Mouse (Mus musculus) liver, postnatal 0 days (tissue): Measurements from ENCODE around the gene Mlana. TPM values are rescaled to one million over a fixed set of nuclear protein-coding genes. Genes with fewer than 3 reads are reported as not detected.

Experiments used
- ATAC-seq: fragments of 200-750 bp; cut with Nextera tagmentation; 2 replicates; pipeline ENCODE4 v1.8.0; 2017; ENCODE audit warnings: mild to moderate bottlenecking, moderate library complexity
- DNase-seq: peaks from one replicate; pipeline ENCODE4 v3.0.0-alpha.2; 2016
- H3K27ac ChIP-seq: fragments of 300-500 bp; sonication (generic); 2 replicates; pipeline ENCODE4 v1.5.1; 2014; ENCODE audit warnings: antibody characterized with exemption, moderate library complexity, mild to moderate bottlenecking, low read depth
- H3K27me3 ChIP-seq: fragments of 300-500 bp; sonication (generic); 2 replicates; pipeline ENCODE4 v1.6.1; 2014; ENCODE audit warnings: low read length, control low read depth, mixed read lengths; ENCODE audit not compliant: insufficient read depth
- H3K36me3 ChIP-seq: fragments of 300-500 bp; sonication (generic); replicated peaks from 2 replicates; pipeline ENCODE4 v1.6.1; 2014; ENCODE audit warnings: mild to moderate bottlenecking, control low read depth, low read length, moderate library complexity, mixed read lengths; ENCODE audit not compliant: insufficient read depth
- H3K4me1 ChIP-seq: fragments of 300-500 bp; sonication (generic); 2 replicates; pipeline ENCODE4 v1.6.1; 2014; ENCODE audit warnings: antibody characterized with exemption, mild to moderate bottlenecking, control low read depth; ENCODE audit not compliant: insufficient read depth
- H3K4me2 ChIP-seq: fragments of 300-500 bp; sonication (generic); 2 replicates; pipeline ENCODE4 v1.6.1; 2014; ENCODE audit warnings: low read depth, mild to moderate bottlenecking, low read length, moderate library complexity, mixed read lengths
- H3K4me3 ChIP-seq: fragments of 300-500 bp; sonication (generic); 2 replicates; pipeline ENCODE4 v1.5.1; 2014; ENCODE audit warnings: low read depth, low read length
- H3K9ac ChIP-seq: fragments of 300-500 bp; sonication (generic); replicated peaks from 2 replicates; pipeline ENCODE4 v1.6.1; 2014; ENCODE audit warnings: mild to moderate bottlenecking, moderate library complexity
- H3K9me3 ChIP-seq: fragments of 300-500 bp; sonication (generic); 2 replicates; pipeline ENCODE4 v1.6.1; 2016; ENCODE audit warnings: mild to moderate bottlenecking, control low read depth, low read length, mixed read lengths
- CTCF ChIP-seq: sonication (generic); IDR thresholded peaks from 2 replicates; pipeline ENCODE4 v1.5.1; 2016; ENCODE audit warnings: antibody characterized with exemption, low read depth
- EP300 ChIP-seq: IDR thresholded peaks from 2 replicates; pipeline ENCODE4 v1.6.1; 2016; ENCODE audit warnings: antibody characterized with exemption, low read depth, mild to moderate bottlenecking
- WGBS: fragments of 180-500 bp; shearing (Covaris S2); extraction: QIAGEN DNeasy Blood & Tissue Kit; methylation state at CpG from one replicate; pipeline ENCODE4 v1.1.7; 2014; ENCODE audit not compliant: insufficient replicate concordance; 5-methylcytosine and 5-hydroxymethylcytosine counted together
- polyA plus RNA-seq: library from polyadenylated mRNA; unstranded; fragments of >200 nt; fragmentation: Nextera tagmentation; extraction: Ambion mirVana; gene quantifications from 2 replicates; pipeline ENCODE4 v1.2.1, GENCODE M21; 2015

Mlana gene
- polyA plus RNA-seq, 1 experiment from 2014 or later = not detected

DNA sequence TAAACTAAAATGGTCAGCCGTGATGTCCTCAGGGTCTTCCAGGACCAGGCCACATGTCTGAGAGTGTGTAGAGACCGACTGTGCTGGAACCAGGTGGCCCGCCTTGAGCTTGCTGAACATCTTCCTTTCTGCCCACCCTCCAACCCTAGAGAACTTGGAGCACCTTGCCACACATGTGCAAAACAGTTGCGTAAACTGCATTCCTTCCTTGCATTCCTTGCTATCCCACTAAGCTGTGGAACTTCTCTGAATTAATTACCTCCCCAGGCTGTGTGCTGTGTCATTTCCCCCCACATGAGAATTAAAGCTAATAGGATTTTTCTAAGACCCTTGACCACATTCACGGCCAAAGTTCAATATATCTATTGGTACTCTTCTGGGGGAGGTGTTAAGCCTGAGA lies 41.0 kb upstream of the Mlana start:
- no peak overlapping the region for H3K4me2 ChIP-seq
- 80% methylated on average over 5 of the region's 5 CpGs for WGBS
- TF ChIP-seq EP300 = no peak
- no peak for TF ChIP-seq CTCF
- H3K4me3 ChIP-seq = no peak overlapping the region
- H3K9ac ChIP-seq = no peak overlapping the region
- no peaks in the 10 kb centered on the region for H3K4me1 ChIP-seq
- H3K9me3 ChIP-seq = no peaks in the 10 kb centered on the region
- ATAC-seq (no peak), DNase-seq (no peak)
- H3K36me3 ChIP-seq = no peaks in the 10 kb centered on the region
- no peak overlapping the region for H3K27ac ChIP-seq
- H3K27me3 ChIP-seq = no peaks in the 10 kb centered on the region

DNA sequence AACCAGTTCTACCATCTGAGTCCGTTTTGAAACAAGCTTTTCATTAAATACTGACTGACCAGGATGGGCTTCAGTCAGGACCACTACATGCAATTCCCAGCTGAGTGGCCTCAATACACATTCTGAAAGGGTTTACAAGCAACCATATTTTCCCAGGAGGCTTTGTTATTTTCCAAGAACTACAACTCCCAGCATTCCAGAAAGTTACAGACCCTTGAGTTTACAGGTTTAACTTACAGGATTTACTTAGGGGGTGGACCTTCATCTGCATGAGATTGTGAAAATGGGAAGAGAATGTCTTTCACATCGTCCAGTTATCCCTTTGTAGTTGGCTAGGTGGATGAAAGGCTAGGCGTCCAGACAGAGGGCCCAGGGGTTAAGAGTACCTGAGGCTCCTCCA lies 40.6 kb upstream of the Mlana start:
- 60% methylated on average over 3 of the region's 3 CpGs for WGBS
- no peak overlapping the region for H3K4me2 ChIP-seq
- no peak for TF ChIP-seq CTCF
- no peak for TF ChIP-seq EP300
- H3K36me3 ChIP-seq = no peaks in the 10 kb centered on the region
- H3K4me1 ChIP-seq = no peaks in the 10 kb centered on the region
- H3K4me3 ChIP-seq = no peak overlapping the region
- H3K27me3 ChIP-seq = no peaks in the 10 kb centered on the region
- H3K9me3 ChIP-seq = no peaks in the 10 kb centered on the region
- H3K27ac ChIP-seq = no peak overlapping the region
- H3K9ac ChIP-seq = no peak overlapping the region
- DNase-seq (no peak), ATAC-seq (no peak)

DNA sequence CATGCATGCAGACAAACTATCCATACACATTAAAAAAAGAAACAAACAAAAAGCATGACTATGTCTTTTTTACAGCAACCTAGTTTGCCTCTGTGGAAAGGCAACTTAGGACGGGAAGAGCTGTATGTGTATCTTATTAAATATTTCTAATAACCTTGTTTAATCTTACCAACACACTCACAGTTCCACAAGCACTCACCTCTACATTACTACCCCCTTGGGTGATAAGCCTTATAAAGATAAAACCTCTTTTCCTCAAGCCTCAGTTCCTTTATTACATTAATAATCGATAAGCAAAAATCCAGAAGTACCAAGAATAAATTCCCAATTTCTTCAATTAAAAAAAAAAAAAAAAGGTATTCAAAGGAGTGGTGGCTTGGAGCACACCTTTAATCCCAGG lies 40.1 kb upstream of the Mlana start:
- Histone ChIP-seq H3K9ac (no peak overlapping the region), H3K27me3 (no peaks in the 10 kb centered on the region), H3K4me2 (no peak overlapping the region), H3K36me3 (no peaks in the 10 kb centered on the region), H3K4me3 (no peak overlapping the region), H3K27ac (no peak overlapping the region), H3K9me3 (no peaks in the 10 kb centered on the region), H3K4me1 (no peaks in the 10 kb centered on the region)
- DNase-seq (no peak), ATAC-seq (no peak)
- 66% methylated on average over 2 of the region's 2 CpGs for WGBS
- TF ChIP-seq EP300 (no peak), CTCF (no peak)

DNA sequence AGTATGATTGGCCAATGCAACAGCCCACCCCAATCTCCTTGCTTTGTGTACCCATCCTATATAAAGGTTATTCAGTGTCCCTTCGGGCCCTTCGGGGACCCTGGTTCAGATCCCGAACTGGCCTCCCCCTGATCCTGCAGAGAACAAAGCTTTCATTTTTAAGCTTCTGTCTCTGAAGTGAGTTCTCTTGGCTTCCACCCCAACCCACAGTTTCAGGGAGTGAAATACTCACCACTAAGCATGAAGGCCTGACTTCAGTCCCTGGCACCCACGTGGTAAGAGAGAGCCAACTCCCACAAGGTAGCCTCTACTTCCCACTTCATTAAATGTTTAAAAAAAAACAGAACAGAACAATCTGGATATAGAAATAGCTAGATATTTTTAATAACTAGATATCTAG lies 38.8 kb upstream of the Mlana start:
- TF ChIP-seq EP300 (no peak), CTCF (no peak)
- no peak overlapping the region for H3K27ac ChIP-seq
- H3K9me3 ChIP-seq = no peaks in the 10 kb centered on the region
- 85% methylated on average over 4 of the region's 4 CpGs for WGBS
- no peak overlapping the region for H3K9ac ChIP-seq
- H3K4me3 ChIP-seq = no peak overlapping the region
- no peak overlapping the region for H3K4me2 ChIP-seq
- H3K27me3 ChIP-seq = no peaks in the 10 kb centered on the region
- H3K4me1 ChIP-seq = no peaks in the 10 kb centered on the region
- ATAC-seq = no peak
- no peaks in the 10 kb centered on the region for H3K36me3 ChIP-seq
- DNase-seq = no peak

GRCm38 (mm10) chr19:29659705-29660104 lies 37.9 kb upstream of the Mlana start:
- ATAC-seq (no peak), DNase-seq (no peak)
- H3K27ac ChIP-seq = no peak overlapping the region
- H3K36me3 ChIP-seq = no peaks in the 10 kb centered on the region
- H3K4me3 ChIP-seq = no peak overlapping the region
- H3K9ac ChIP-seq = no peak overlapping the region
- 54% methylated on average over 6 of the region's 6 CpGs for WGBS
- TF ChIP-seq CTCF (no peak), EP300 (no peak)
- H3K27me3 ChIP-seq = no peaks in the 10 kb centered on the region
- H3K4me2 ChIP-seq = no peak overlapping the region
- H3K4me1 ChIP-seq = no peaks in the 10 kb centered on the region
- H3K9me3 ChIP-seq = no peaks in the 10 kb centered on the region

DNA sequence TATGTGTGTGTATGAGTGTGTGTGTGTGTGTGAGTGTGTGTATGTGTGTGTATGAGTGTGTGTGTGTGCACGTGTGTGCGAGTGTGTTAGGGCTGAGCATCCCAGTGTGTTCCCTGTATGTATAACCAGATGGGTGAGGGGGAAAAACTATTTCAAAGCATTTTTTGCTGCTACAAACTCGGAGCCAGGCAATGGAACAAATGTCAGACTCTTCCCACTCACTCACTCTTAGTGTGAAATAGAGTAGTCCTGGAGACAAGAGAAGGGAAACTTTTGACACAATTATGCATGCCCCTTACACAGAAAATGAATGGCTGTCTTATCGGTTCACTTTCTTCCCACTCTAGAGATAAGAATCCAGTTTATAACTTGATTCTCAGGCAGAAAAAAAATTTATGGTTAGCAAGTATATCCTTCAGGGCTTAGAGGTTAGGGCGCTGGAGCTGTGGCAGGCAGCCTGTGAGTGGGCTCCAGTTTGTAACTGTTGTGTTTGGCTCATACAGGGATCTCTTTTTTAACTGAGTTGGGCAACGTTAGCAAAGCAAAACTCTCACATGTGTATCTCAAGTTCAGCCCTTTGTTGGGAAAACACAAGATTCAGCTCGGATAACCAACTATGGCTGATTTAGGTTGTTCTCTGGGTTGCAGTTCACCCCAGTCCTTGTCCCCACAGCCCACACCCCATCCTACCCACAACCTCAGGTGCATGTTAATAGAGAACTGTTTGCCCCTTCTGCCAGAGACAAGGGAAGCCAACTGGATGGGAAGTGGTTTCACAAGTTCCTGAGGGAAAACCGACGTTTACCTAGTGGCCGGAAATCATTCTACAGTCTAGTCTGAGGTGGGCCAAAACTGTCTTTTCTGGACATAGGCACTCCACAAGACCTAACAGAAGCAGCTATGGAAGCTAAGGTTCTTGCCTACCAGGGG lies 36.5 kb upstream of the Mlana start:
- 46% methylated on average over 10 of the region's 10 CpGs for WGBS
- no peaks in the 10 kb centered on the region for H3K9me3 ChIP-seq
- DNase-seq = no peak
- no peak overlapping the region for H3K4me3 ChIP-seq
- ATAC-seq = no peak
- no peak overlapping the region for H3K9ac ChIP-seq
- H3K4me1 ChIP-seq = no peaks in the 10 kb centered on the region
- no peaks in the 10 kb centered on the region for H3K27me3 ChIP-seq
- no peak for TF ChIP-seq CTCF
- TF ChIP-seq EP300 = no peak
- no peak overlapping the region for H3K27ac ChIP-seq
- no peak overlapping the region for H3K4me2 ChIP-seq
- no peaks in the 10 kb centered on the region for H3K36me3 ChIP-seq
